Mouse (Mus musculus) myocyte (in vitro differentiated cells): Measurements from ENCODE around the gene Jchain. TPM values are rescaled to one million over a fixed set of nuclear protein-coding genes. Genes with fewer than 3 reads are reported as not detected.

Experiments used
- H3K27me3 ChIP-seq: one replicate; pipeline ENCODE4 v1.6.1; 2011; ENCODE audit not compliant: control insufficient read depth, insufficient read depth, insufficient read length
- H3K36me3 ChIP-seq: one replicate; pipeline ENCODE4 v1.6.1; 2011; ENCODE audit not compliant: control insufficient read depth, insufficient read depth
- H3K4me2 ChIP-seq: one replicate; pipeline ENCODE4 v1.6.1; 2011; ENCODE audit warnings: low read depth, control low read depth
- H3K4me3 ChIP-seq: one replicate; pipeline ENCODE4 v1.5.1; 2011; ENCODE audit warnings: mild to moderate bottlenecking, control low read depth, moderate library complexity
- H3K79me2 ChIP-seq: one replicate; pipeline ENCODE4 v1.6.1; 2011; ENCODE audit not compliant: control insufficient read depth, insufficient read depth
- H3ac ChIP-seq: one replicate; pipeline ENCODE4 v1.6.1; 2011; ENCODE audit not compliant: control insufficient read depth, insufficient read length
- CEBPB ChIP-seq: IDR thresholded peaks from 2 replicates; pipeline ENCODE4 v1.6.1; 2011; ENCODE audit warnings: mild to moderate bottlenecking, moderate library complexity; ENCODE audit not compliant: poor library complexity, insufficient read depth, severe bottlenecking
- E2F4 ChIP-seq: IDR thresholded peaks from one replicate; pipeline ENCODE4 v1.6.1; 2011; ENCODE audit warnings: mild to moderate bottlenecking, control low read depth, moderate library complexity; ENCODE audit not compliant: insufficient read depth
- MAX ChIP-seq: IDR thresholded peaks from one replicate; pipeline ENCODE4 v1.6.1; 2011; ENCODE audit warnings: low read depth, mild to moderate bottlenecking, control low read depth
- MYOD1 ChIP-seq, 3 experiments: IDR thresholded peaks; one replicate each; pipeline ENCODE4 v1.6.1; 2011; ENCODE audit warnings: control low read depth in 2 of 3, low read depth in 2 of 3, mild to moderate bottlenecking in 2 of 3, moderate library complexity in 1 of 3; ENCODE audit not compliant: insufficient read length in 2 of 3, control insufficient read depth in 1 of 3
- MYOG ChIP-seq, 3 experiments: IDR thresholded peaks; one replicate each; pipeline ENCODE4 v1.6.1; 2011; ENCODE audit warnings: control low read depth in 2 of 3, low read depth in 2 of 3, mild to moderate bottlenecking in 2 of 3; ENCODE audit not compliant: insufficient read length in 2 of 3, control insufficient read depth in 1 of 3, insufficient read depth in 1 of 3
- POLR2A ChIP-seq: IDR thresholded peaks from one replicate; pipeline ENCODE4 v1.6.1; 2011; ENCODE audit warnings: low read depth, mild to moderate bottlenecking, control low read depth, moderate library complexity; ENCODE audit not compliant: insufficient read length
- POLR2AphosphoS2 ChIP-seq: IDR thresholded peaks from one replicate; pipeline ENCODE4 v1.6.1; 2011; ENCODE audit warnings: low read depth, control low read depth; ENCODE audit not compliant: insufficient read length
- REST ChIP-seq: IDR thresholded peaks from one replicate; pipeline ENCODE4 v1.6.1; 2011; ENCODE audit warnings: mild to moderate bottlenecking, control low read depth, moderate library complexity; ENCODE audit not compliant: insufficient read depth, insufficient read length
- SRF ChIP-seq: IDR thresholded peaks from one replicate; pipeline ENCODE4 v1.6.1; 2011; ENCODE audit warnings: low read depth; ENCODE audit not compliant: control insufficient read depth, insufficient read length
- TCF12 ChIP-seq: IDR thresholded peaks from one replicate; pipeline ENCODE4 v1.6.1; 2011; ENCODE audit warnings: mild to moderate bottlenecking, control low read depth; ENCODE audit not compliant: poor library complexity, insufficient read depth, severe bottlenecking
- TCF3 ChIP-seq: IDR thresholded peaks from one replicate; pipeline ENCODE4 v1.6.1; 2011; ENCODE audit warnings: low read depth, control low read depth; ENCODE audit not compliant: insufficient read length
- USF1 ChIP-seq: IDR thresholded peaks from one replicate; pipeline ENCODE4 v1.6.1; 2011; ENCODE audit warnings: low read depth, mild to moderate bottlenecking, control low read depth, moderate library complexity
- polyA plus RNA-seq: library from polyadenylated mRNA; unstranded; fragments of >200 nt; fragmentation: generic; extraction: Trizol; gene quantifications from one replicate; pipeline ENCODE4 v1.2.1, GENCODE M21; 2012; ENCODE audit warnings: missing spikeins

Jchain gene
- polyA plus RNA-seq, 1 experiment = 0.04 TPM

DNA sequence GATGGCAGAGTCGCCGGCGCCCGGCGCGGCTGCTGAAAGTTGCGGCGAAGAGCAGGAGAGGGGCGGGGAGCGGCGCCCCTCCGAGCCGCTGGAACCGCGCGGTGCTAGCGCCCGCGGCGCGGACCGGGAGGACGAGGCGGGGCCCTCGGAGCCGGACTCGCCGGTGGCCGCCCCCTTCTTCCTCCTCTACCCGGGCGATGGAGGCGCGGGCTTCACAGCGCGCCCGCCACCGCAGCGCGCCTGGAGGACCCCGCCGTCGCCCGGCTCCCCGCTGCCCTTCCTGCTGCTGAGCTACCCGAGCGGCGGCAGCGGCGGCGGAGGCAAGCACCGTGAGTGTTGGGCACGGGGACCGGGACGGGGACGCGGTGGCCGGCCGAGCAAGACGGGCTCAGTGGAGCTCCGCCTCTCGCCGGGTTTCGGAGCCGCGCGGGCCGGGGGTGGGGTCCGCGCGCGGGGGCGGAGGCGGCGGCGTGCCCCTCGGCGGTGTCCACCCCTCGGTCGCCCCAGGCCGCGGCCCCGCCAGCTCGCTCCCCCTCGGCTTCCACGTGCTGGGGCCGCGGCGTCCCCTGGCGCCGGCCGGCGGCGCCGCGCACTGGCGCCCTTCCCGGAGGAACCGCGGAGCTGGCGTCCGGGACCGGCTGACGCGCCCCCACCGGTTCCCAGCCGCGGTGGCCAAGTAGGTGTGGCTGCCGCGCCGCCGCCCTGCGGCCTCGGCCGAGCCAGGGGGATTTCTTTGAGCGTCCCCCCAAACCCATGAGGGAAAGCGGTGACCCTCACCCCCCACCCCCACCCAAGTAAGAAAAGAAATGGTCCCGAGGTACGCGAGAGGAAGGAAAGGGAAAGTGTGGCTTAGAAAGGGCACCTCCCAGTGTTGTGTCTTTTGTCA lies 37.7 kb upstream of the Jchain start:
- Histone ChIP-seq H3ac (peak overlapping the region; percentile 100), H3K4me3 (peak overlapping the region; percentile 52), H3K79me2 (peaks cover 34% of the 10 kb centered on the region), H3K27me3 (no peaks in the 10 kb centered on the region), H3K36me3 (no peaks in the 10 kb centered on the region), H3K4me2 (peak overlapping the region; percentile 87)
- TF ChIP-seq MYOD1 (IDR thresholded peaks at IDR 0.05; ENCODE audit: control insufficient read depth in 1 of 3, insufficient read length in 2 of 3, low read depth in 2 of 3) (peak in 1 of 3 experiments; percentile 17), POLR2AphosphoS2 (no peak), CEBPB (no peak), USF1 (no peak), E2F4 (no peak), MYOG (IDR thresholded peaks at IDR 0.05; ENCODE audit: control insufficient read depth in 1 of 3, insufficient read depth in 1 of 3, insufficient read length in 2 of 3, low read depth in 2 of 3) (peak in 1 of 3 experiments; percentile 36), SRF (no peak), TCF12 (no peak), POLR2A (peak; percentile 20)

DNA sequence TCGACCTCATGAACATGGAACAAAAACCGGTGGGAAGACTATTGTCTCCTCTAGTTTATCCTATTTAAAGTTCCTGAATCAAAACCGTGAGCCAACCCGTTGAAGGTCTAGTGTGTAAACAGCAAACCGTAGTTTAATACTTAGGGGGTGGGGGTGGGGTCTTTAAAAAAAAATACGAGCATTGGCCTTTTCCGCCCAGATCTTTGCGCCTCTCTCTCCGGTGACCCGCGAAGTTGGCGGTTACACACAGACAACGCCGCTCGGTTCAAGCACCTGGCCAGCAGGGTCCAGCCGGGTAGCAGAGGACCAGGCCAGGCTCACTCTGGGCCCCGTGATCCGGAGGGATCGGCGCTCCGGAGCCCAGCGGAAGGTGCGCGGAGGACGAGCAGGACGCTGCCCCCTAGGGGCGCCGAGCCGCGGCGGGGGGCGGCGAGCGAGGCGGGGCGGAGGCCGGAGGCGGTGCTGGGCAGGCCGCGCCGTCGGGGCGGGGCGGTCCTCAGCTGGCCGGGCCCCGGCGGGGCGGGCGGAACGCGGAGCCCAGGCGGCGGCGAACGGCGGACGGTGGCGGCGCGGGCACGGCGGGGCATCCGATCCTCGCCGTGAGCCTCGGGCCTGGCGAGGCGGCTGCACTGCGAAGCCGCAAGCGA lies 36.9 kb upstream of the Jchain start, which contains the start of gene Rufy3:
TSS of gene Rufy3 (plus strand) at position 540 of the 647 bp plus-strand sequence.
- TF ChIP-seq USF1 = no peak
- TF ChIP-seq MYOD1 (IDR thresholded peaks at IDR 0.05; ENCODE audit: control insufficient read depth in 1 of 3, insufficient read length in 2 of 3, low read depth in 2 of 3) = peak in 1 of 3 experiments; percentile 24
- no peak for TF ChIP-seq REST
- TF ChIP-seq POLR2A = peak; percentile 94
- TF ChIP-seq CEBPB = no peak
- peak; percentile 2 for TF ChIP-seq TCF3
- no peak for TF ChIP-seq E2F4
- peak; percentile 89 for TF ChIP-seq POLR2AphosphoS2
- TF ChIP-seq MYOG (IDR thresholded peaks at IDR 0.05; ENCODE audit: control insufficient read depth in 1 of 3, insufficient read depth in 1 of 3, insufficient read length in 2 of 3, low read depth in 2 of 3) = peak in 1 of 3 experiments; percentile 63
- Histone ChIP-seq H3K36me3 (no peaks in the 10 kb centered on the region), H3K4me3 (peak within 1 kb of the TSS; percentile 52), H3K4me2 (peak within 1 kb of the TSS; percentile 87), H3K27me3 (no peaks in the 10 kb centered on the region), H3K79me2 (peaks cover 28% of the 10 kb centered on the region), H3ac (peak within 1 kb of the TSS; percentile 100)

DNA sequence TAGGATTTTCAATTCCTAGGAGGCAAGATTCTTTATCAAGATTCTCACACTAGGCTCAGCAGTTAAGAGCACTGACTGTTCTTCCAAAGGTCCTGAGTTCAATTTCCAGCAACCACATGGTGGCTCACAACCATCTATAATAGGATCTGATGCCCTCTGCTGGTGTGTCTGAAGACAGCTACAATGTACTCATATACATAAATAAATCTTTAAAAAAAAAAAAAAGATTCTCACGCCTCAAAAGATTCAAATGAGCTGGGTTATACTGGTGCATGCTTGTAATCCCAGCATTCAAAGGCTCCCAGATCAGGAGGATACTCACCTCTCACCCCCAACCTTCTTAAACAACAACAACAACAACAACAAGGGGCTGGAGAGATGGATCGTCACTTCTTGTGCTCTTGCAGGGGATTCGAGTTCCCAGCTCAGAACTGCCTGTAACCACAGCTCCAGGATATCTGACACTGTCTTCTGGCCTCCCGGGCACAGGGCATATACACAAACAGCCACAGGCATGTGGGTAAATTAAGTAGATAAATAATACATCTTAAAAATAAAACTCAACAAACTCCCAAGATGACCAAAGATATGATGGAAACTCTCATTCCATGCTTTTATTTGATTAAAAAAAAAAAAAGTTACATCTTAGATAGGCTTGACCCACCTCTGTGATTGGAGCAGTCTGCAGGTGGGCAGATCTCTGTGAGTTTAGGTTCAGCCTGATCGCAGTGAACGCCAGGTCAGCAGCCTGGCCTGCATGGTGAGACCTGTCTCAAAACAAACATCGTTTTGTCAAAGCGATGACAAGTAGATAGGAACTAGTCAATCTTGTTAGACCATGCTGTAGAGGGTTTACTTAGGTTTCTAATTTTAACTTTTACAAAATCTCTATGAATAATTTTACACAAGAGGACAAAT lies 35.4 kb upstream of the Jchain start:
- Histone ChIP-seq H3K4me2 (no peak overlapping the region), H3K27me3 (no peaks in the 10 kb centered on the region), H3K79me2 (peaks cover 16% of the 10 kb centered on the region), H3ac (no peak overlapping the region), H3K4me3 (no peak overlapping the region), H3K36me3 (no peaks in the 10 kb centered on the region)
- TF ChIP-seq POLR2AphosphoS2 (no peak), MAX (no peak), TCF12 (no peak), CEBPB (no peak), POLR2A (no peak), E2F4 (no peak), TCF3 (no peak), MYOG (IDR thresholded peaks at IDR 0.05; ENCODE audit: control insufficient read depth in 1 of 3, insufficient read depth in 1 of 3, insufficient read length in 2 of 3, low read depth in 2 of 3) (no peak), SRF (no peak), USF1 (no peak)

DNA sequence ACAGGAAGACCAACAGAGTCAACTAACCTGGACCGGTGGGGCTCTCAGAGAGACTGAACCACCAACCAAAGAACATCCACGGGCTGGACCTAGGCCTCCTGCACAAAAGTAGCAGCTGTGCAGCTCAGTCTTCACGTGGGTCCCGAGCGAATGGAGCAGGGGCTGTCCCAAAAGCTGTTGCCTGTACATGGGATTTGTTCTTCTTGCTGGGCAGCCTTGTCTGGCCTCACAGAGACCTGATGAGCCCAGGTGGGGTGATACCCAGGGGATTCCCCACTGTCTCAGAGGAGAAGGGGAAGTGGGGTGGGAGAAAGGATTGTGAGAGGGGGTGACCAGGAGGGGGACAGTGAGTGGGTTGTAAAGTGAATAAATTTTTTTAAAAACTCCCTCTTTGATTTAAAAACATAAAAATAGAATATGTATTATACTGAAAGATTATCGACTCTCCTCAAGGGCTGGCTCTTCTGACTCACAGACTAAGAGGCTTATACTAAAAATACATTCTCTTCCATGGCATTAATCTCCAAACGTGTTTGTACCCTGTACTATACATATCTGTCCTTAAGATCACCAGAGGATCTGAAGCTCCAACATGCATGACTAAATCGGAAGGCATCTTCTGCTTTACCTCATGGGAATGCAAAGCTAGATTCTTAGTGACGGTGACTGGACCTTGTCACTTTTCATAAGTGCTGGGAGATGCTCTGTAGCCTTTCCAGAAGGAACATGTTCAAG lies 33.6 kb upstream of the Jchain start:
- Histone ChIP-seq H3K79me2 (peaks cover 16% of the 10 kb centered on the region), H3ac (no peak overlapping the region), H3K4me2 (no peak overlapping the region), H3K36me3 (no peaks in the 10 kb centered on the region), H3K4me3 (no peak overlapping the region), H3K27me3 (no peaks in the 10 kb centered on the region)
- TF ChIP-seq SRF = no peak
- TF ChIP-seq USF1 = no peak
- no peak for TF ChIP-seq POLR2AphosphoS2
- no peak for TF ChIP-seq REST
